Comparison of ENCODE assay signal across 20 mouse cellular contexts in genomic region chr15:18211102-18211501, GRCm38 (mm10).
A peak's percentile ranks its signal among the peaks of the same experiment; 100 is the strongest.
DNase-seq lines count a peak whose midpoint lies in the region; ATAC-seq and TF ChIP-seq lines count a peak whose summit lies in the region.
"Had no signal": no experiment of that assay in that cellular context is flagged by ENCODE, and none has a peak within 500 bp of the region (broad histone marks: within the 10 kb centered on the region; RNA-seq: fewer than 3 reads in every experiment).

No protein-coding gene starts in this region.

- H3K4me2 ChIP-seq in forebrain, embryonic 13.5 days: no peak overlapping the region
- H3K4me2 ChIP-seq in hindbrain, postnatal 0 days (ENCODE audit: low read depth, low read length): no peak overlapping the region
- H3K4me2 ChIP-seq in hindbrain, embryonic 16.5 days (ENCODE audit: low read length): no peak overlapping the region
- no peak overlapping the region for H3K4me2 ChIP-seq in neural tube, embryonic 14.5 days (ENCODE audit: low read depth, low read length)
- no peak overlapping the region for H3K4me2 ChIP-seq in forebrain, postnatal 0 days (ENCODE audit: low read depth)
- H3K4me2 ChIP-seq: heart, embryonic 13.5 days had no signal

- DNase-seq in forebrain, embryonic 10.5 days (ENCODE audit: extremely low spot score, low spot score): no peak
- DNase-seq in hindbrain, postnatal 0 days (ENCODE audit: low spot score): peak; percentile 12
- DNase-seq in neural tube, embryonic 10.5 days (ENCODE audit: extremely low spot score, low spot score): no peak
- DNase-seq in forebrain, postnatal 0 days: peak; percentile 51
- DNase-seq: adrenal gland, postnatal 14 days; cerebellum, adult 11-12 months; cerebellum, adult 9-10 months; gastrocnemius, postnatal 36 days; heart, adult 11 months; heart, postnatal 36 days; kidney, adult 2 months had no signal

- H3K27me3 ChIP-seq in forebrain, embryonic 13.5 days: no peaks in the 10 kb centered on the region
- no peaks in the 10 kb centered on the region for H3K27me3 ChIP-seq in forebrain, embryonic 10.5 days (ENCODE audit: poor library complexity, severe bottlenecking)
- no peaks in the 10 kb centered on the region for H3K27me3 ChIP-seq in hindbrain, postnatal 0 days (ENCODE audit: insufficient read depth, low read length)
- no peaks in the 10 kb centered on the region for H3K27me3 ChIP-seq in hindbrain, embryonic 16.5 days (replicated peaks; ENCODE audit: control insufficient read depth, insufficient read depth, low read length)
- no peaks in the 10 kb centered on the region for H3K27me3 ChIP-seq in neural tube, embryonic 14.5 days (ENCODE audit: control insufficient read depth, insufficient read depth, low read length)
- no peaks in the 10 kb centered on the region for H3K27me3 ChIP-seq in forebrain, postnatal 0 days (ENCODE audit: insufficient read depth, low read length)
- H3K27me3 ChIP-seq: heart, embryonic 13.5 days; Patski had no signal

- whole genome bisulfite sequencing in forebrain, embryonic 13.5 days: 69% methylated on average over 2 of the region's 2 CpGs
- 86% methylated on average over 2 of the region's 2 CpGs for WGBS in forebrain, embryonic 10.5 days
- 60% methylated on average over 2 of the region's 2 CpGs for WGBS in hindbrain, postnatal 0 days
- WGBS in hindbrain, embryonic 16.5 days: 70% methylated on average over 2 of the region's 2 CpGs
- WGBS in neural tube, embryonic 14.5 days: 60% methylated on average over 2 of the region's 2 CpGs
- 52% methylated on average over 2 of the region's 2 CpGs for WGBS in forebrain, postnatal 0 days

- H3K9ac ChIP-seq in forebrain, embryonic 13.5 days: no peak overlapping the region
- H3K9ac ChIP-seq in hindbrain, postnatal 0 days (replicated peaks; ENCODE audit: low read length): no peak overlapping the region
- H3K9ac ChIP-seq in hindbrain, embryonic 16.5 days (ENCODE audit: low read depth, low read length): no peak overlapping the region
- H3K9ac ChIP-seq in neural tube, embryonic 14.5 days (replicated peaks; ENCODE audit: low read depth, low read length): no peak overlapping the region
- H3K9ac ChIP-seq in forebrain, postnatal 0 days: no peak overlapping the region
- H3K9ac ChIP-seq: heart, embryonic 13.5 days had no signal

- no peak overlapping the region for H3K4me3 ChIP-seq in forebrain, embryonic 13.5 days
- no peak overlapping the region for H3K4me3 ChIP-seq in forebrain, embryonic 10.5 days
- H3K4me3 ChIP-seq in hindbrain, postnatal 0 days (ENCODE audit: low read length): no peak overlapping the region
- no peak overlapping the region for H3K4me3 ChIP-seq in hindbrain, embryonic 16.5 days (ENCODE audit: low read length)
- H3K4me3 ChIP-seq in neural tube, embryonic 14.5 days (ENCODE audit: low read depth, low read length): no peak overlapping the region
- no peak overlapping the region for H3K4me3 ChIP-seq in forebrain, postnatal 0 days (ENCODE audit: low read depth, low read length)
- H3K4me3 ChIP-seq: embryonic facial prominence, embryonic 10.5 days; heart, embryonic 13.5 days had no signal

- no peaks in the 10 kb centered on the region for H3K4me1 ChIP-seq in forebrain, embryonic 13.5 days
- no peaks in the 10 kb centered on the region for H3K4me1 ChIP-seq in forebrain, embryonic 10.5 days
- no peaks in the 10 kb centered on the region for H3K4me1 ChIP-seq in hindbrain, postnatal 0 days (ENCODE audit: insufficient read depth, low read length)
- H3K4me1 ChIP-seq in hindbrain, embryonic 16.5 days (ENCODE audit: control insufficient read depth, insufficient read depth, low read depth, low read length): no peaks in the 10 kb centered on the region
- no peaks in the 10 kb centered on the region for H3K4me1 ChIP-seq in neural tube, embryonic 14.5 days (ENCODE audit: control insufficient read depth, insufficient read depth, low read length)
- H3K4me1 ChIP-seq in forebrain, postnatal 0 days (ENCODE audit: insufficient read depth): no peaks in the 10 kb centered on the region
- H3K4me1 ChIP-seq: embryonic facial prominence, embryonic 10.5 days; heart, embryonic 13.5 days had no signal

- no peaks in the 10 kb centered on the region for H3K9me3 ChIP-seq in forebrain, embryonic 13.5 days (replicated peaks)
- no peaks in the 10 kb centered on the region for H3K9me3 ChIP-seq in forebrain, embryonic 10.5 days
- no peaks in the 10 kb centered on the region for H3K9me3 ChIP-seq in hindbrain, postnatal 0 days (ENCODE audit: low read length)
- H3K9me3 ChIP-seq in hindbrain, embryonic 16.5 days (ENCODE audit: control insufficient read depth, low read length): 0 out of 2 replicates have a peak, but pooled peaks cover 3% of the 10 kb centered on the region
- no peaks in the 10 kb centered on the region for H3K9me3 ChIP-seq in neural tube, embryonic 14.5 days (ENCODE audit: control insufficient read depth, low read length)
- H3K9me3 ChIP-seq in forebrain, postnatal 0 days (ENCODE audit: low read length): no peaks in the 10 kb centered on the region
- H3K9me3 ChIP-seq: embryonic facial prominence, embryonic 10.5 days; heart, embryonic 13.5 days had no signal

- no peaks in the 10 kb centered on the region for H3K36me3 ChIP-seq in forebrain, embryonic 13.5 days (ENCODE audit: poor library complexity, severe bottlenecking)
- no peaks in the 10 kb centered on the region for H3K36me3 ChIP-seq in forebrain, embryonic 10.5 days (replicated peaks)
- no peaks in the 10 kb centered on the region for H3K36me3 ChIP-seq in hindbrain, postnatal 0 days (ENCODE audit: insufficient read depth, low read length)
- no peaks in the 10 kb centered on the region for H3K36me3 ChIP-seq in hindbrain, embryonic 16.5 days (ENCODE audit: control insufficient read depth, insufficient read depth, low read length)
- H3K36me3 ChIP-seq in neural tube, embryonic 14.5 days (ENCODE audit: control insufficient read depth, insufficient read depth, low read length): no peaks in the 10 kb centered on the region
- H3K36me3 ChIP-seq in forebrain, postnatal 0 days (ENCODE audit: insufficient read depth): no peaks in the 10 kb centered on the region
- H3K36me3 ChIP-seq: embryonic facial prominence, embryonic 10.5 days; heart, embryonic 13.5 days had no signal

- TF ChIP-seq CTCF in hindbrain, postnatal 0 days (IDR thresholded peaks at IDR 0.05; ENCODE audit: low read depth): no peak
- TF ChIP-seq CTCF in forebrain, postnatal 0 days (IDR thresholded peaks at IDR 0.05; ENCODE audit: low read depth): no peak

- peak; percentile 94 for ATAC-seq in forebrain, embryonic 13.5 days
- no peak for ATAC-seq in hindbrain, postnatal 0 days
- no peak for ATAC-seq in hindbrain, embryonic 16.5 days
- peak; percentile 60; the same call in 1 of the 2 replicates for ATAC-seq in neural tube, embryonic 14.5 days (ENCODE audit: low read depth)
- ATAC-seq in forebrain, postnatal 0 days: peak; percentile 51
- ATAC-seq in cerebellum, adult (ENCODE audit: insufficient number of reproducible peaks, low FRiP score, low TSS enrichment): no peak
- ATAC-seq: activated CD4-positive, CD25-positive, alpha-beta regulatory T cell, adult 4 months; intestine, embryonic 16.5 days; Patski had no signal

- no peak overlapping the region for H3K27ac ChIP-seq in forebrain, embryonic 13.5 days
- no peak overlapping the region for H3K27ac ChIP-seq in forebrain, embryonic 10.5 days
- H3K27ac ChIP-seq in hindbrain, postnatal 0 days: no peak overlapping the region
- no peak overlapping the region for H3K27ac ChIP-seq in hindbrain, embryonic 16.5 days (ENCODE audit: low read depth, low read length)
- H3K27ac ChIP-seq in neural tube, embryonic 14.5 days (ENCODE audit: low read depth, low read length): no peak overlapping the region
- no peak overlapping the region for H3K27ac ChIP-seq in forebrain, postnatal 0 days (ENCODE audit: low read depth, low read length)
- H3K27ac ChIP-seq: embryonic facial prominence, embryonic 10.5 days; heart, embryonic 13.5 days had no signal

Comparison
In these comparisons a context has a peak if more than half of its experiments do, and no peak if none do; other contexts are left out.
1. DNase-seq: peak in hindbrain, postnatal 0 days (single experiment) and forebrain, postnatal 0 days (single experiment); none in forebrain, embryonic 10.5 days (single experiment) and neural tube, embryonic 10.5 days (single experiment).
2. ATAC-seq: peak in forebrain, embryonic 13.5 days (single experiment), neural tube, embryonic 14.5 days (single experiment) and forebrain, postnatal 0 days (single experiment); none in hindbrain, postnatal 0 days (single experiment), hindbrain, embryonic 16.5 days (single experiment) and cerebellum, adult (single experiment).